Mouse (Mus musculus) thymus, adult 2 months (tissue): ENCODE measurements around the gene Rimbp2.

Experiments used
- CTCF ChIP-seq: fragments of 200-500 bp; IDR thresholded peaks from 2 replicates; pipeline ENCODE4 v1.5.1; 2012; ENCODE audit warnings: mild to moderate bottlenecking, control low read depth, low read length, moderate library complexity, borderline replicate concordance; ENCODE audit not compliant: control insufficient read depth, poor library complexity, insufficient read depth; ENCODE audit errors: extremely low read depth
- POLR2A ChIP-seq: fragments of 200-500 bp; IDR thresholded peaks from 2 replicates; pipeline ENCODE4 v1.6.1; 2012; ENCODE audit warnings: mild to moderate bottlenecking, low read length, control low read depth, moderate library complexity; ENCODE audit not compliant: control insufficient read depth, poor library complexity, insufficient read depth; ENCODE audit errors: extremely low read depth

- TF ChIP-seq POLR2A: no peak
- no peak for TF ChIP-seq CTCF
These were observed 92.4 kb downstream of the Rimbp2 start for GRCm38 (mm10) chr5:128860907-128861306.
